Mouse (Mus musculus) midbrain, embryonic 12.5 days (tissue): ENCODE measurements at regions not wholly inside any gene's neighbourhood (a gene's known extent, or its start where the extent isn't known, plus 50 kb on each side); places are given as distances from the start of the nearest gene placed in this dataset.

Source experiments
- ATAC-seq: fragments of 200-750 bp; cut with Nextera tagmentation; 2 replicates; pipeline ENCODE4 v1.8.0; 2017; ENCODE audit warnings: low read depth, moderate TSS enrichment, moderate library complexity; ENCODE audit not compliant: low FRiP score
- H3K27ac ChIP-seq: fragments of 300-500 bp; sonication (generic); replicated peaks from 2 replicates; pipeline ENCODE4 v1.5.1; 2016; ENCODE audit warnings: mild to moderate bottlenecking
- H3K27me3 ChIP-seq: fragments of 300-500 bp; sonication (generic); 2 replicates; pipeline ENCODE4 v1.6.1; 2016; ENCODE audit warnings: mild to moderate bottlenecking
- H3K36me3 ChIP-seq: fragments of 300-500 bp; sonication (generic); 2 replicates; pipeline ENCODE4 v1.6.1; 2016
- H3K4me1 ChIP-seq: fragments of 300-500 bp; sonication (generic); 2 replicates; pipeline ENCODE4 v1.6.1; 2016
- H3K4me2 ChIP-seq: fragments of 300-500 bp; sonication (generic); replicated peaks from 2 replicates; pipeline ENCODE4 v1.6.1; 2016; ENCODE audit warnings: mild to moderate bottlenecking, moderate library complexity
- H3K4me3 ChIP-seq: fragments of 300-500 bp; sonication (generic); 2 replicates; pipeline ENCODE4 v1.5.1; 2016; ENCODE audit warnings: mild to moderate bottlenecking
- H3K9ac ChIP-seq: fragments of 300-500 bp; sonication (generic); replicated peaks from 2 replicates; pipeline ENCODE4 v1.6.1; 2016; ENCODE audit warnings: mild to moderate bottlenecking, moderate library complexity
- H3K9me3 ChIP-seq: fragments of 300-500 bp; sonication (generic); 2 replicates; pipeline ENCODE4 v1.6.1; 2016; ENCODE audit warnings: mild to moderate bottlenecking
- WGBS: fragments of 180-500 bp; shearing (Covaris S2); methylation state at CpG from one replicate; pipeline ENCODE4 v1.1.7; 2016; 5-methylcytosine and 5-hydroxymethylcytosine counted together

DNA sequence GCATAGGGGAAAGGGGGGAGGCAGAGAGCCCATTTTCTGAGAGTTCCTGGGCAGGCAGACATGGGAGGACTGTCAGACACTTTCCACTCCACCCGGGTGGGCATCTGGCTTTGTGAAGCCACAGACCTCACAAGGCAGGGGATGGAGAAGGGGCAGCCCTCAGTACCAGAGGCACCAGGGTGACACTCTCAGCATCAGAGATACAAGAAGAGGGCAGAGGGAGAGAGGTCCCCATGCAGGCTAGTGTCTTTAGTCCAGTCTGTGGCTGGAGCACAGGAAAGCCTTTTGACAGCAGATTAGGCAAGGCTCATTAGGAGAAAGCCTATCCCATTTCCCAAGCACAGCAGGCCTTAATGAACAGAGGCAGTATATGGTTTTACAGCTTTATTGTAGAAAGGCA, 175.5 kb downstream of the Manea start:
- Histone ChIP-seq H3K4me3 (no peak overlapping the region), H3K36me3 (no peaks in the 10 kb centered on the region), H3K9ac (no peak overlapping the region), H3K27me3 (no peaks in the 10 kb centered on the region), H3K4me2 (no peak overlapping the region), H3K4me1 (no peaks in the 10 kb centered on the region), H3K27ac (no peak overlapping the region), H3K9me3 (no peaks in the 10 kb centered on the region)
- peak; percentile 23; the same call in 1 of the 2 replicates for ATAC-seq
- 58% methylated on average over 1 of the region's 1 CpGs for WGBS

DNA sequence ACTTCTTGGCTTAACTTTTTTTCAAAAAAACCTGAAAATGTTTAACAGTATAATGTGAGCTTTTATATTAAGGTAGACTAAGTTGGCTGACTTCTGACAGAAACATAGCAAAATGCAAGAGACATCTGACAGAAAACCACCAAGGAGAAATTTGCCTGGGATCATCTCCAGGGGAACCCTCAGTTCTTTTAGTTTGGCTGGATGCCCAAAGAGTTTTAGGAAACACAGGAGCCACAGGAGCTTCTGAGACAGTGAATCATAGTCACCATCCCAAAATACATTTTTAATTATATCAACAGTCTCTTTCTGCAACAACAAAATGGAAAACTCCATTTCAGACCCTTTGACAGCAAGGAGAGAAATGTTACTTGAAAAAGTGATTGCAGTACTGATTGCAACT, 190.5 kb downstream of the Manea start:
- no peaks in the 10 kb centered on the region for H3K36me3 ChIP-seq
- H3K4me1 ChIP-seq: no peaks in the 10 kb centered on the region
- H3K4me2 ChIP-seq: no peak overlapping the region
- no peak overlapping the region for H3K4me3 ChIP-seq
- no peaks in the 10 kb centered on the region for H3K27me3 ChIP-seq
- H3K27ac ChIP-seq: no peak overlapping the region
- H3K9ac ChIP-seq: no peak overlapping the region
- no peaks in the 10 kb centered on the region for H3K9me3 ChIP-seq
- ATAC-seq: no peak
